Mouse (Mus musculus) urinary bladder, adult 2 months (tissue): ENCODE data around the gene Rad9b. TPM values are rescaled to one million over a fixed set of nuclear protein-coding genes. Genes with fewer than 3 reads are reported as not detected.

ENCODE experiments used
- DNase-seq: peaks from one replicate; pipeline ENCODE4 v3.0.0; 2022; ENCODE audit warnings: low spot score
- polyA plus RNA-seq: library from polyadenylated mRNA; depleted of rRNA; stranded (reverse); fragments of >200 nt; gene quantifications from 2 replicates; pipeline ENCODE4 v1.2.3, GENCODE M21; 2012; rRNA removed

The Rad9b gene
- 11.4 and 13.9 TPM in 2 replicates for polyA plus RNA-seq

GRCm38 (mm10) chr5:122353807-122354491 is at the start of gene Rad9b, which contains the start of gene Vps29:
Gene Rad9b, minus strand, starts transcription at chr5:122354233.
Gene Vps29, plus strand, starts transcription at chr5:122354369.
- DNase-seq, result peak; percentile 95

- no peak for DNase-seq
These were observed 49.3 kb upstream of the Rad9b start for GRCm38 (mm10) chr5:122403362-122403761.

- DNase-seq, result no peak
These were observed 48.7 kb upstream of the Rad9b start for GRCm38 (mm10) chr5:122402772-122403171.

GRCm38 (mm10) chr5:122402160-122402559 is 48.1 kb upstream of the Rad9b start:
- no peak for DNase-seq

- peak; percentile 66 for DNase-seq
These were observed 47.2 kb upstream of the Rad9b start for GRCm38 (mm10) chr5:122401303-122401640.

GRCm38 (mm10) chr5:122400628-122401302 is 46.7 kb upstream of the Rad9b start:
- DNase-seq, result no peak

GRCm38 (mm10) chr5:122399871-122400270 is 45.8 kb upstream of the Rad9b start:
- no peak for DNase-seq

GRCm38 (mm10) chr5:122397495-122397894 is 43.5 kb upstream of the Rad9b start:
- no peak for DNase-seq

- DNase-seq, result no peak
These were observed 42.8 kb upstream of the Rad9b start for GRCm38 (mm10) chr5:122396791-122397190.

- DNase-seq, result no peak
These were observed 39.9 kb upstream of the Rad9b start for GRCm38 (mm10) chr5:122393887-122394286.

GRCm38 (mm10) chr5:122392227-122393004 is 38.4 kb upstream of the Rad9b start:
- no peak for DNase-seq

GRCm38 (mm10) chr5:122391786-122392180 is 37.8 kb upstream of the Rad9b start, which contains the start of gene Arpc3:
Gene Arpc3, plus strand, starts transcription at chr5:122391878.
- peak; percentile 82 for DNase-seq

- no peak for DNase-seq
These were observed 37.2 kb upstream of the Rad9b start for GRCm38 (mm10) chr5:122391178-122391785.

- DNase-seq, result no peak
These were observed 36.6 kb upstream of the Rad9b start for GRCm38 (mm10) chr5:122390671-122391070.

GRCm38 (mm10) chr5:122390006-122390405 is 36.0 kb upstream of the Rad9b start:
- no peak for DNase-seq

GRCm38 (mm10) chr5:122379374-122380155 is 25.5 kb upstream of the Rad9b start:
- DNase-seq, result no peak

- no peak for DNase-seq
These were observed 24.1 kb upstream of the Rad9b start for GRCm38 (mm10) chr5:122378171-122378570.

- no peak for DNase-seq
These were observed 23.2 kb upstream of the Rad9b start for GRCm38 (mm10) chr5:122377101-122377833.

GRCm38 (mm10) chr5:122372878-122373277 is 18.8 kb upstream of the Rad9b start:
- DNase-seq, result no peak

GRCm38 (mm10) chr5:122372192-122372769 is 18.2 kb upstream of the Rad9b start, which contains the start of gene Fam216a:
Gene Fam216a, minus strand, starts transcription at chr5:122372364.
- peak; percentile 98 for DNase-seq
